Mouse (Mus musculus) frontal cortex, postnatal 36 days (tissue): ENCODE measurements at regions not wholly inside any gene's neighbourhood (a gene's known extent, or its start where the extent isn't known, plus 50 kb on each side); places are given as distances from the start of the nearest gene placed in this dataset.

Source experiments
- DNase-seq, 2 experiments: peaks; one replicate each; pipeline ENCODE4 v3.0.0; 2022; ENCODE audit warnings: low spot score in 2 of 2

GRCm38 (mm10) chr3:123918140-123918539, 227.5 kb upstream of the Ndst3 start:
- DNase-seq = no peak

GRCm38 (mm10) chr3:123952121-123952520, 261.5 kb upstream of the Ndst3 start:
- DNase-seq = no peak

- DNase-seq = no peak
Measured at GRCm38 (mm10) chr3:123967373-123967772, 276.7 kb upstream of the Ndst3 start.

- no peak for DNase-seq
Measured at GRCm38 (mm10) chr3:123972367-123972766, 281.7 kb upstream of the Ndst3 start.

GRCm38 (mm10) chr3:123973806-123974576, 283.3 kb upstream of the Ndst3 start:
- no peak for DNase-seq

GRCm38 (mm10) chr3:123976475-123976874, 285.8 kb upstream of the Ndst3 start:
- no peak for DNase-seq

GRCm38 (mm10) chr3:123977168-123977567, 286.5 kb upstream of the Ndst3 start:
- DNase-seq = no peak

GRCm38 (mm10) chr3:123983045-123983444, 292.4 kb upstream of the Ndst3 start:
- DNase-seq = no peak

- no peak for DNase-seq
Measured at GRCm38 (mm10) chr3:123983530-123983929, 292.9 kb upstream of the Ndst3 start.

GRCm38 (mm10) chr3:123984028-123984427, 293.4 kb upstream of the Ndst3 start:
- no peak for DNase-seq

GRCm38 (mm10) chr3:123999957-124000616, 309.4 kb upstream of the Ndst3 start:
- no peak for DNase-seq

GRCm38 (mm10) chr3:124000883-124001282, 310.2 kb upstream of the Ndst3 start:
- no peak for DNase-seq

- DNase-seq = no peak
Measured at GRCm38 (mm10) chr3:124011685-124012084, 309.0 kb upstream of the Tram1l1 start.

GRCm38 (mm10) chr3:124018618-124019017, 302.0 kb upstream of the Tram1l1 start:
- DNase-seq = peak in 1 of 2 experiments; percentile 28

GRCm38 (mm10) chr3:124026188-124026587, 294.5 kb upstream of the Tram1l1 start:
- no peak for DNase-seq

GRCm38 (mm10) chr3:124067061-124067460, 253.6 kb upstream of the Tram1l1 start:
- no peak for DNase-seq

GRCm38 (mm10) chr3:124067538-124067937, 253.1 kb upstream of the Tram1l1 start:
- DNase-seq = no peak

GRCm38 (mm10) chr3:124067971-124068370, 252.7 kb upstream of the Tram1l1 start:
- no peak for DNase-seq

GRCm38 (mm10) chr3:124069182-124069581, 251.5 kb upstream of the Tram1l1 start:
- no peak for DNase-seq

- DNase-seq = peak; percentile 42 to 73
Measured at GRCm38 (mm10) chr3:124075974-124076606, 244.6 kb upstream of the Tram1l1 start.

GRCm38 (mm10) chr3:124092404-124093121, 228.1 kb upstream of the Tram1l1 start:
- DNase-seq = no peak

- peak; percentile 4 to 8 for DNase-seq
Measured at GRCm38 (mm10) chr3:124113995-124114394, 206.7 kb upstream of the Tram1l1 start.
